20 mouse cellular contexts compared by ENCODE assay signal in genomic region chr10:95067971-95068370, GRCm38 (mm10).
DNase-seq lines count a peak whose midpoint lies in the region; ATAC-seq and TF ChIP-seq lines count a peak whose summit lies in the region.
"Had no signal": no experiment of that assay in that cellular context is flagged by ENCODE, and none has a peak within 500 bp of the region (broad histone marks: within the 10 kb centered on the region; RNA-seq: fewer than 3 reads in every experiment).

No protein-coding gene starts in this region.

- no peak overlapping the region for H3K4me2 ChIP-seq in lung, embryonic 14.5 days
- H3K4me2 ChIP-seq in lung, embryonic 16.5 days (ENCODE audit: low read depth, low read length) = no peak overlapping the region
- H3K4me2 ChIP-seq in midbrain, embryonic 11.5 days = no peak overlapping the region
- H3K4me2 ChIP-seq in midbrain, embryonic 14.5 days (ENCODE audit: low read length) = no peak overlapping the region
- H3K4me2 ChIP-seq: embryonic facial prominence, embryonic 12.5 days; forebrain, embryonic 13.5 days; forebrain, embryonic 15.5 days had no signal

- TF ChIP-seq POLR2A in lung, adult 2 months (IDR thresholded peaks at IDR 0.05; ENCODE audit: borderline replicate concordance, extremely low read depth, low read depth, low read length) = no peak

- no peaks in the 10 kb centered on the region for H3K9me3 ChIP-seq in lung, embryonic 14.5 days (ENCODE audit: low read depth, low read length)
- H3K9me3 ChIP-seq in lung, embryonic 16.5 days (ENCODE audit: control insufficient read depth, low read length) = no peaks in the 10 kb centered on the region
- no peaks in the 10 kb centered on the region for H3K9me3 ChIP-seq in midbrain, embryonic 11.5 days (ENCODE audit: control insufficient read depth, low read length)
- H3K9me3 ChIP-seq in midbrain, embryonic 14.5 days (ENCODE audit: control insufficient read depth, low read length) = no peaks in the 10 kb centered on the region
- H3K9me3 ChIP-seq: embryonic facial prominence, embryonic 10.5 days; embryonic facial prominence, embryonic 12.5 days; forebrain, embryonic 13.5 days; forebrain, embryonic 15.5 days had no signal

- ATAC-seq in lung, embryonic 14.5 days (ENCODE audit: insufficient read depth) = peak; percentile 95
- peak; percentile 95 for ATAC-seq in lung, embryonic 16.5 days (ENCODE audit: low read depth)
- ATAC-seq in midbrain, embryonic 11.5 days (ENCODE audit: low FRiP score) = no peak
- ATAC-seq in midbrain, embryonic 14.5 days (ENCODE audit: low FRiP score, low TSS enrichment) = no peak
- no peak for ATAC-seq in activated CD4-positive, CD25-positive, alpha-beta regulatory T cell, adult 4 months
- ATAC-seq: forebrain, embryonic 13.5 days; forebrain, embryonic 15.5 days had no signal

- H3K9ac ChIP-seq in lung, embryonic 14.5 days = no peak overlapping the region
- no peak overlapping the region for H3K9ac ChIP-seq in lung, embryonic 16.5 days (ENCODE audit: low read length)
- no peak overlapping the region for H3K9ac ChIP-seq in midbrain, embryonic 11.5 days (ENCODE audit: low read length)
- H3K9ac ChIP-seq in midbrain, embryonic 14.5 days (replicated peaks; ENCODE audit: low read length) = no peak overlapping the region
- H3K9ac ChIP-seq: embryonic facial prominence, embryonic 12.5 days; forebrain, embryonic 13.5 days; forebrain, embryonic 15.5 days had no signal

- H3K4me1 ChIP-seq in lung, embryonic 14.5 days (ENCODE audit: insufficient read depth) = no peaks in the 10 kb centered on the region
- 0 out of 2 replicates have a peak, but pooled peaks cover 2% of the 10 kb centered on the region for H3K4me1 ChIP-seq in lung, embryonic 16.5 days (replicated peaks; ENCODE audit: control insufficient read depth, insufficient read depth, low read length)
- no peaks in the 10 kb centered on the region for H3K4me1 ChIP-seq in lung, adult 2 months (ENCODE audit: control insufficient read depth, insufficient read depth, low read length)
- no peaks in the 10 kb centered on the region for H3K4me1 ChIP-seq in midbrain, embryonic 11.5 days (ENCODE audit: control insufficient read depth, insufficient read depth, low read length)
- no peaks in the 10 kb centered on the region for H3K4me1 ChIP-seq in midbrain, embryonic 14.5 days (ENCODE audit: control insufficient read depth, insufficient read depth, low read length)
- H3K4me1 ChIP-seq: embryonic facial prominence, embryonic 10.5 days; embryonic facial prominence, embryonic 12.5 days; forebrain, embryonic 13.5 days; forebrain, embryonic 15.5 days had no signal

- H3K36me3 ChIP-seq in lung, embryonic 14.5 days (ENCODE audit: insufficient read depth) = no peaks in the 10 kb centered on the region
- no peaks in the 10 kb centered on the region for H3K36me3 ChIP-seq in lung, embryonic 16.5 days (ENCODE audit: control insufficient read depth, insufficient read depth, low read length)
- no peaks in the 10 kb centered on the region for H3K36me3 ChIP-seq in midbrain, embryonic 11.5 days (ENCODE audit: control insufficient read depth, insufficient read depth, low read length)
- H3K36me3 ChIP-seq in midbrain, embryonic 14.5 days (ENCODE audit: control insufficient read depth, insufficient read depth, low read length) = no peaks in the 10 kb centered on the region
- H3K36me3 ChIP-seq: embryonic facial prominence, embryonic 10.5 days; embryonic facial prominence, embryonic 12.5 days; forebrain, embryonic 15.5 days had no signal

- peak overlapping the region; percentile 83 for H3K27ac ChIP-seq in lung, embryonic 14.5 days (ENCODE audit: low read depth)
- H3K27ac ChIP-seq in lung, embryonic 16.5 days (ENCODE audit: low read length) = peak overlapping the region; percentile 69
- no peak overlapping the region for H3K27ac ChIP-seq in midbrain, embryonic 11.5 days (ENCODE audit: low read depth, low read length)
- H3K27ac ChIP-seq in midbrain, embryonic 14.5 days (replicated peaks; ENCODE audit: low read depth, low read length) = no peak overlapping the region
- H3K27ac ChIP-seq: embryonic facial prominence, embryonic 10.5 days; embryonic facial prominence, embryonic 12.5 days; forebrain, embryonic 13.5 days; forebrain, embryonic 15.5 days had no signal

- no peak overlapping the region for H3K4me3 ChIP-seq in lung, embryonic 14.5 days (ENCODE audit: low read depth, low read length)
- no peak overlapping the region for H3K4me3 ChIP-seq in lung, embryonic 16.5 days (ENCODE audit: low read length)
- no peak overlapping the region for H3K4me3 ChIP-seq in lung, adult 2 months (replicated peaks; ENCODE audit: extremely low read depth, low read depth, low read length)
- no peak overlapping the region for H3K4me3 ChIP-seq in midbrain, embryonic 11.5 days (ENCODE audit: low read depth, low read length)
- H3K4me3 ChIP-seq in midbrain, embryonic 14.5 days (replicated peaks; ENCODE audit: low read depth, low read length) = no peak overlapping the region
- H3K4me3 ChIP-seq: embryonic facial prominence, embryonic 10.5 days; embryonic facial prominence, embryonic 12.5 days; forebrain, embryonic 13.5 days; forebrain, embryonic 15.5 days had no signal

- WGBS in lung, embryonic 14.5 days = 39% methylated on average over 10 of the region's 10 CpGs
- WGBS in lung, embryonic 16.5 days = 52% methylated on average over 10 of the region's 10 CpGs
- WGBS in lung, adult 2 months = 79% methylated on average over 10 of the region's 10 CpGs
- WGBS in midbrain, embryonic 11.5 days = 89% methylated on average over 10 of the region's 10 CpGs
- 80% methylated on average over 10 of the region's 10 CpGs for WGBS in midbrain, embryonic 14.5 days

- no peaks in the 10 kb centered on the region for H3K27me3 ChIP-seq in lung, embryonic 14.5 days (ENCODE audit: insufficient read depth, low read length)
- no peaks in the 10 kb centered on the region for H3K27me3 ChIP-seq in lung, embryonic 16.5 days (ENCODE audit: control insufficient read depth, insufficient read depth, low read depth, low read length)
- H3K27me3 ChIP-seq in midbrain, embryonic 11.5 days (ENCODE audit: control insufficient read depth, insufficient read depth, low read length) = no peaks in the 10 kb centered on the region
- H3K27me3 ChIP-seq in midbrain, embryonic 14.5 days (ENCODE audit: control insufficient read depth, insufficient read depth, low read length) = no peaks in the 10 kb centered on the region
- H3K27me3 ChIP-seq: embryonic facial prominence, embryonic 12.5 days; forebrain, embryonic 13.5 days; forebrain, embryonic 15.5 days had no signal

- TF ChIP-seq CTCF in lung, embryonic 14.5 days (IDR thresholded peaks at IDR 0.05; ENCODE audit: low read depth) = peak; percentile 36
- TF ChIP-seq CTCF in lung, adult 2 months (IDR thresholded peaks at IDR 0.05; ENCODE audit: insufficient read depth, low read length) = no peak

- peak; percentile 90 for DNase-seq in lung, embryonic 14.5 days
- no peak for DNase-seq in lung, postnatal 25 days (ENCODE audit: low spot score)
- no peak for DNase-seq in lung, adult 2 months
- DNase-seq in midbrain, embryonic 11.5 days (ENCODE audit: low spot score, missing footprints) = peak; percentile 31
- DNase-seq in midbrain, embryonic 14.5 days = no peak
- peak; percentile 32 for DNase-seq in lung, postnatal 36 days
- DNase-seq: adrenal gland, adult 8-10 months; adrenal gland, postnatal 14 days; adrenal gland, postnatal 36 days; cerebellum, adult 11-12 months; cerebellum, adult 2 months; cerebellum, adult 9-10 months; cerebellum, postnatal 10 days; cerebellum, postnatal 25 days had no signal

Comparison
In these comparisons a context has a peak if more than half of its experiments do, and no peak if none do; other contexts are left out.
1. DNase-seq: peak in lung, embryonic 14.5 days (single experiment), midbrain, embryonic 11.5 days (single experiment) and lung, postnatal 36 days (single experiment); none in lung, postnatal 25 days (single experiment), lung, adult 2 months (single experiment) and midbrain, embryonic 14.5 days (single experiment).
2. ATAC-seq: peak in lung, embryonic 14.5 days (single experiment) and lung, embryonic 16.5 days (single experiment); none in midbrain, embryonic 11.5 days (single experiment), midbrain, embryonic 14.5 days (single experiment) and activated CD4-positive, CD25-positive, alpha-beta regulatory T cell, adult 4 months (single experiment).
3. H3K27ac ChIP-seq: peak in lung, embryonic 14.5 days (single experiment) and lung, embryonic 16.5 days (single experiment); none in midbrain, embryonic 11.5 days (single experiment) and midbrain, embryonic 14.5 days (single experiment).